Comparison of ENCODE assay signal across 6 mouse cellular contexts in the genomic region with DNA sequence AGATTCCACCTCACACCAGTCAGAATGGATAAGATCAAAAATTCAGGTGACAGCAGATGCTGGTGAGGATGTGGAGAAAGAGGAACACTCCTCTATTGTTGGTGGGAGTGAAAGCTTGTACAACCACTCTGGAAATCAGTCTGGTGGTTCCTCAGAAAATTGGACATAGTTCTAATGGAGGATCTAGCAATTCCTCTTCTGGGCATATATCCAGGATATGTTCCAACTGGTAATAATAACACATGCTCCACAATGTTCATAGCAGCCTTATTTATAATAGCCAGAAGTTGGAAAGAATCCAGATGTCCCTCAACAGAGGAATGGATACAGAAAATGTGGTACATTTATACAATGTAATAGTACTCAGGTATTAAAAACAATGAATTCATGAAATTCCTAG.
DNase-seq lines count a peak whose midpoint lies in the region; ATAC-seq and TF ChIP-seq lines count a peak whose summit lies in the region.
"Not testable (repeated sequence)": the region's sequence is repeated elsewhere in the genome, so short reads cannot be mapped to it uniquely, and the experiment has no call there.

No protein-coding gene starts in this region.

- not testable (repeated sequence) for H3K4me2 ChIP-seq in embryonic facial prominence, embryonic 14.5 days (ENCODE audit: low read depth, low read length); limb, embryonic 14.5 days (replicated peaks; ENCODE audit: low read depth, low read length, severe bottlenecking); lung, embryonic 16.5 days (ENCODE audit: low read depth, low read length)

- not testable (repeated sequence) for H3K36me3 ChIP-seq in embryonic facial prominence, embryonic 14.5 days (ENCODE audit: control insufficient read depth, insufficient read depth, low read length); limb, embryonic 14.5 days (ENCODE audit: control insufficient read depth, insufficient read depth, low read length); lung, embryonic 16.5 days (ENCODE audit: control insufficient read depth, insufficient read depth, low read length)

- peak; percentile 34 for DNase-seq in brain, adult 2 months (ENCODE audit: low read depth, low spot score)
- DNase-seq in embryonic facial prominence, embryonic 14.5 days (ENCODE audit: low spot score): peak; percentile 27
- DNase-seq in layer of hippocampus, adult 9-10 months (ENCODE audit: low spot score): peak; percentile 20
- DNase-seq in limb, embryonic 14.5 days (ENCODE audit: low spot score): peak; percentile 38
- peak; percentile 19 for DNase-seq in telencephalon, adult 2 months (ENCODE audit: low read depth, low spot score)

- H3K9me3 ChIP-seq in embryonic facial prominence, embryonic 14.5 days (ENCODE audit: control insufficient read depth, low read length); limb, embryonic 14.5 days (ENCODE audit: control insufficient read depth, low read length); lung, embryonic 16.5 days (ENCODE audit: control insufficient read depth, low read length): not testable (repeated sequence)

- H3K9ac ChIP-seq in embryonic facial prominence, embryonic 14.5 days (ENCODE audit: low read depth, low read length); limb, embryonic 14.5 days (ENCODE audit: low read depth, low read length, severe bottlenecking); lung, embryonic 16.5 days (ENCODE audit: low read length): not testable (repeated sequence)

- not testable (repeated sequence) for ATAC-seq in embryonic facial prominence, embryonic 14.5 days (ENCODE audit: low read depth); limb, embryonic 14.5 days (ENCODE audit: low FRiP score, low read depth)
- peak; percentile 76 for ATAC-seq in lung, embryonic 16.5 days (ENCODE audit: low read depth)

- not testable (repeated sequence) for H3K4me1 ChIP-seq in embryonic facial prominence, embryonic 14.5 days (ENCODE audit: control insufficient read depth, insufficient read depth, low read length); limb, embryonic 14.5 days (ENCODE audit: control insufficient read depth, insufficient read depth, low read length); lung, embryonic 16.5 days (replicated peaks; ENCODE audit: control insufficient read depth, insufficient read depth, low read length)

- not testable (repeated sequence) for H3K27ac ChIP-seq in embryonic facial prominence, embryonic 14.5 days (replicated peaks; ENCODE audit: low read depth, low read length); limb, embryonic 14.5 days (replicated peaks; ENCODE audit: low read depth, low read length); lung, embryonic 16.5 days (ENCODE audit: low read length)

- H3K4me3 ChIP-seq in embryonic facial prominence, embryonic 14.5 days (ENCODE audit: low read depth, low read length); limb, embryonic 14.5 days (replicated peaks; ENCODE audit: low read length); lung, embryonic 16.5 days (ENCODE audit: low read length): not testable (repeated sequence)

- not testable (repeated sequence) for H3K27me3 ChIP-seq in embryonic facial prominence, embryonic 14.5 days (replicated peaks; ENCODE audit: control insufficient read depth, insufficient read depth, low read length); limb, embryonic 14.5 days (ENCODE audit: control insufficient read depth, insufficient read depth, low read length); lung, embryonic 16.5 days (ENCODE audit: control insufficient read depth, insufficient read depth, low read depth, low read length)

- TF ChIP-seq POLR2A in limb, embryonic 14.5 days (IDR thresholded peaks at IDR 0.05; ENCODE audit: borderline replicate concordance, extremely low read depth, insufficient read depth, insufficient read length): not testable (repeated sequence)
